Mouse (Mus musculus): Measurements from ENCODE around the gene Inhbe. TPM values are rescaled to one million over a fixed set of nuclear protein-coding genes. Genes with fewer than 3 reads are reported as not detected.
"Not testable (repeated sequence)": the region's sequence is repeated elsewhere in the genome, so short reads cannot be mapped to it uniquely, and the experiment has no call there.

Gene Inhbe
- polyA plus RNA-seq, 1 experiment from 2014 or later: 0.07 TPM

- no peak within 1 kb of the TSS for H3K9ac ChIP-seq
- 62% methylated on average over 3 of the region's 3 CpGs for WGBS
- H3K4me2 ChIP-seq (replicated peaks): no peak within 1 kb of the TSS
- no peak for ATAC-seq (ENCODE audit: insufficient number of reproducible peaks, low FRiP score, low TSS enrichment, low read depth)
- H3K36me3 ChIP-seq: no peaks in the 10 kb centered on the region
- peaks cover 10% of the 10 kb centered on the region for H3K4me1 ChIP-seq
- no peaks in the 10 kb centered on the region for H3K9me3 ChIP-seq (replicated peaks)
- H3K27me3 ChIP-seq: peaks cover 22% of the 10 kb centered on the region
- no peak within 1 kb of the TSS for H3K4me3 ChIP-seq (replicated peaks)
- H3K27ac ChIP-seq (replicated peaks): no peak within 1 kb of the TSS
Observed at GRCm38 (mm10) chr10:127321621-127322020, 32.6 kb downstream of the Inhbe start, which contains the start of gene Arhgap9. Gene Arhgap9, plus strand, starts transcription at chr10:127321964.

GRCm38 (mm10) chr10:127319969-127320368 is 34.2 kb downstream of the Inhbe start:
- H3K4me1 ChIP-seq: no peaks in the 10 kb centered on the region
- H3K9ac ChIP-seq: no peak overlapping the region
- no peak overlapping the region for H3K27ac ChIP-seq (replicated peaks)
- H3K4me3 ChIP-seq (replicated peaks): no peak overlapping the region
- no peak overlapping the region for H3K4me2 ChIP-seq (replicated peaks)
- WGBS: 73% methylated on average over 7 of the region's 7 CpGs
- H3K9me3 ChIP-seq (replicated peaks): no peaks in the 10 kb centered on the region
- ATAC-seq (ENCODE audit: insufficient number of reproducible peaks, low FRiP score, low TSS enrichment, low read depth): no peak
- no peaks in the 10 kb centered on the region for H3K36me3 ChIP-seq
- H3K27me3 ChIP-seq: peaks cover 9% of the 10 kb centered on the region

GRCm38 (mm10) chr10:127318009-127318408 is 36.2 kb downstream of the Inhbe start:
- Histone ChIP-seq H3K4me2 (replicated peaks) (no peak overlapping the region), H3K27me3 (0 out of 2 replicates have a peak, but pooled peaks cover 5% of the 10 kb centered on the region), H3K4me3 (replicated peaks) (no peak overlapping the region), H3K4me1 (no peaks in the 10 kb centered on the region), H3K9ac (no peak overlapping the region), H3K36me3 (no peaks in the 10 kb centered on the region), H3K27ac (replicated peaks) (no peak overlapping the region), H3K9me3 (replicated peaks) (no peaks in the 10 kb centered on the region)
- no peak for ATAC-seq (ENCODE audit: insufficient number of reproducible peaks, low FRiP score, low TSS enrichment, low read depth)
- WGBS: 36% methylated on average over 4 of the region's 4 CpGs

- ATAC-seq (ENCODE audit: insufficient number of reproducible peaks, low FRiP score, low TSS enrichment, low read depth): no peak
- Histone ChIP-seq H3K4me1 (no peaks in the 10 kb centered on the region), H3K4me2 (replicated peaks) (no peak overlapping the region), H3K9ac (no peak overlapping the region), H3K27ac (replicated peaks) (no peak overlapping the region), H3K9me3 (replicated peaks) (no peaks in the 10 kb centered on the region), H3K36me3 (no peaks in the 10 kb centered on the region), H3K4me3 (replicated peaks) (no peak overlapping the region), H3K27me3 (0 out of 2 replicates have a peak, but pooled peaks cover 5% of the 10 kb centered on the region)
- WGBS: 75% methylated on average over 2 of the region's 2 CpGs
Observed at GRCm38 (mm10) chr10:127317277-127317676, 36.9 kb downstream of the Inhbe start.

- peaks cover 11% of the 10 kb centered on the region for H3K4me1 ChIP-seq
- not testable (repeated sequence) for H3K9me3 ChIP-seq (replicated peaks); H3K27ac ChIP-seq (replicated peaks); H3K4me3 ChIP-seq (replicated peaks); H3K9ac ChIP-seq; H3K27me3 ChIP-seq; H3K4me2 ChIP-seq (replicated peaks); ATAC-seq (ENCODE audit: insufficient number of reproducible peaks, low FRiP score, low TSS enrichment, low read depth); H3K36me3 ChIP-seq
- WGBS: 73% methylated on average over 1 of the region's 1 CpGs
Observed at GRCm38 (mm10) chr10:127314950-127315349, 39.3 kb downstream of the Inhbe start.

- not testable (repeated sequence) for ATAC-seq (ENCODE audit: insufficient number of reproducible peaks, low FRiP score, low TSS enrichment, low read depth)
Observed at GRCm38 (mm10) chr10:127313516-127313915, 40.7 kb downstream of the Inhbe start.

GRCm38 (mm10) chr10:127312858-127313257 is 41.4 kb downstream of the Inhbe start:
- H3K27ac ChIP-seq (replicated peaks): no peak overlapping the region
- H3K4me3 ChIP-seq (replicated peaks): no peak overlapping the region
- peaks cover 18% of the 10 kb centered on the region for H3K36me3 ChIP-seq
- H3K27me3 ChIP-seq: no peaks in the 10 kb centered on the region
- peaks cover 12% of the 10 kb centered on the region for H3K4me1 ChIP-seq
- no peak for ATAC-seq (ENCODE audit: insufficient number of reproducible peaks, low FRiP score, low TSS enrichment, low read depth)
- H3K9me3 ChIP-seq (replicated peaks): no peaks in the 10 kb centered on the region
- no peak overlapping the region for H3K9ac ChIP-seq
- no peak overlapping the region for H3K4me2 ChIP-seq (replicated peaks)
- WGBS: 69% methylated on average over 4 of the region's 4 CpGs

More at GRCm38 (mm10) chr10:127313516-127313915, 40.7 kb downstream of the Inhbe start:
- Histone ChIP-seq H3K36me3 (peaks cover 12% of the 10 kb centered on the region), H3K4me1 (peaks cover 12% of the 10 kb centered on the region)
- not testable (repeated sequence) for H3K4me3 ChIP-seq (replicated peaks); H3K9ac ChIP-seq; H3K9me3 ChIP-seq (replicated peaks); H3K4me2 ChIP-seq (replicated peaks); H3K27me3 ChIP-seq; H3K27ac ChIP-seq (replicated peaks)
- 94% methylated on average over 5 of the region's 5 CpGs for WGBS

- Histone ChIP-seq H3K4me3 (replicated peaks) (peak overlapping the region; percentile 70), H3K36me3 (peaks cover 24% of the 10 kb centered on the region), H3K4me1 (peaks cover 12% of the 10 kb centered on the region), H3K27ac (replicated peaks) (peak overlapping the region; percentile 91), H3K27me3 (no peaks in the 10 kb centered on the region), H3K9ac (peak overlapping the region; percentile 49), H3K4me2 (replicated peaks) (peak overlapping the region; percentile 65), H3K9me3 (replicated peaks) (no peaks in the 10 kb centered on the region)
- WGBS: 1% methylated on average over 4 of the region's 4 CpGs
- 0 out of 2 replicates have a peak, but pooled peaks have one; percentile 41 for ATAC-seq (ENCODE audit: insufficient number of reproducible peaks, low FRiP score, low TSS enrichment, low read depth)
Observed at GRCm38 (mm10) chr10:127312356-127312676, 41.9 kb downstream of the Inhbe start.

GRCm38 (mm10) chr10:127311476-127312355 is 42.5 kb downstream of the Inhbe start, which contains the start of gene Mars:
Gene Mars, minus strand, starts transcription at chr10:127311786.
- peak; percentile 97 for ATAC-seq (ENCODE audit: insufficient number of reproducible peaks, low FRiP score, low TSS enrichment, low read depth)
- Histone ChIP-seq H3K4me1 (peaks cover 12% of the 10 kb centered on the region), H3K9me3 (replicated peaks) (no peaks in the 10 kb centered on the region), H3K4me3 (replicated peaks) (peak within 1 kb of the TSS; percentile 70), H3K27ac (replicated peaks) (peak within 1 kb of the TSS; percentile 91), H3K27me3 (no peaks in the 10 kb centered on the region), H3K9ac (peak within 1 kb of the TSS; percentile 71), H3K4me2 (replicated peaks) (peak within 1 kb of the TSS; percentile 65), H3K36me3 (peaks cover 30% of the 10 kb centered on the region)
- WGBS: under 1% methylated on average over 65 of the region's 65 CpGs

GRCm38 (mm10) chr10:127310523-127311475 is 43.4 kb downstream of the Inhbe start:
- H3K4me2 ChIP-seq (replicated peaks): peak overlapping the region; percentile 65
- H3K9me3 ChIP-seq (replicated peaks): no peaks in the 10 kb centered on the region
- H3K4me3 ChIP-seq (replicated peaks): peak overlapping the region; percentile 70
- peak overlapping the region; percentile 83 for H3K27ac ChIP-seq (replicated peaks)
- peaks cover 39% of the 10 kb centered on the region for H3K36me3 ChIP-seq
- peaks cover 12% of the 10 kb centered on the region for H3K4me1 ChIP-seq
- ATAC-seq (ENCODE audit: insufficient number of reproducible peaks, low FRiP score, low TSS enrichment, low read depth): no peak
- no peaks in the 10 kb centered on the region for H3K27me3 ChIP-seq
- H3K9ac ChIP-seq: peak overlapping the region; percentile 71
- WGBS: 31% methylated on average over 23 of the region's 23 CpGs

GRCm38 (mm10) chr10:127309167-127309566 is 45.0 kb downstream of the Inhbe start:
- 82% methylated on average over 3 of the region's 3 CpGs for WGBS
- H3K4me3 ChIP-seq (replicated peaks); H3K4me2 ChIP-seq (replicated peaks); H3K9ac ChIP-seq; H3K27me3 ChIP-seq; ATAC-seq (ENCODE audit: insufficient number of reproducible peaks, low FRiP score, low TSS enrichment, low read depth); H3K9me3 ChIP-seq (replicated peaks); H3K27ac ChIP-seq (replicated peaks): not testable (repeated sequence)
- Histone ChIP-seq H3K4me1 (peaks cover 12% of the 10 kb centered on the region), H3K36me3 (peaks cover 55% of the 10 kb centered on the region)

All from embryonic facial prominence, embryonic 15.5 days (tissue).